12 mouse cellular contexts compared by ENCODE assay signal in the genomic region with DNA sequence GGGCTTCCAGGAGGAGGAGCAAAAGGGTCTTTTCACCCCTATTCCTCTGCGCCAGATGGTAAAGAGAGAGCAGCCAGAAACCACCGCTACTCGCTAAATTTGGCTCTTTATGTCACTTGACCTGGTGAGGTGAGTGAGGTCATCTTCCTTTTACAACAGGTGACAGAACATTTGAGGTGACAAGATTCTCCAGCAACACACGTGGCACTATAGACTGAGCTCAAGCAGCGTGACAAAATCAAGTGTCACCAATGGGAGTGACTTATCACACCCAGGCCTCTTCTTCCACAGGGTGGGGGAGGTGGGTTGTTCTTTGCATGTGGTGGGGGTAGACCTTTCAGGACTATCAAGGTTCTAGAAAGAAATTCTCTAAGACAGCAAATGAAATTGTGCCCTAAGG.
DNase-seq lines count a peak whose midpoint lies in the region; ATAC-seq and TF ChIP-seq lines count a peak whose summit lies in the region.
"Had no signal": no experiment of that assay in that cellular context is flagged by ENCODE, and none has a peak within 500 bp of the region (broad histone marks: within the 10 kb centered on the region; RNA-seq: fewer than 3 reads in every experiment).

No protein-coding gene starts in this region.

- H3K27ac ChIP-seq in heart, embryonic 10.5 days, result peak overlapping the region; percentile 85
- H3K27ac ChIP-seq in lung, embryonic 14.5 days (ENCODE audit: low read depth), result peak overlapping the region; percentile 72
- H3K27ac ChIP-seq in embryonic facial prominence, embryonic 10.5 days (replicated peaks), result peak overlapping the region; percentile 85
- 0 out of 2 replicates have a peak overlapping the region, but pooled peaks have one; percentile 61 for H3K27ac ChIP-seq in limb, embryonic 15.5 days
- H3K27ac ChIP-seq: neural tube, embryonic 15.5 days had no signal

- no peak overlapping the region for H3K4me2 ChIP-seq in lung, embryonic 14.5 days
- no peak overlapping the region for H3K4me2 ChIP-seq in limb, embryonic 15.5 days
- H3K4me2 ChIP-seq: neural tube, embryonic 15.5 days had no signal

- H3K36me3 ChIP-seq in heart, embryonic 10.5 days, result no peaks in the 10 kb centered on the region
- no peaks in the 10 kb centered on the region for H3K36me3 ChIP-seq in lung, embryonic 14.5 days (ENCODE audit: insufficient read depth)
- H3K36me3 ChIP-seq in embryonic facial prominence, embryonic 10.5 days (replicated peaks), result no peaks in the 10 kb centered on the region
- no peaks in the 10 kb centered on the region for H3K36me3 ChIP-seq in limb, embryonic 15.5 days
- H3K36me3 ChIP-seq: neural tube, embryonic 15.5 days had no signal

- ATAC-seq in lung, embryonic 14.5 days (ENCODE audit: insufficient read depth), result no peak
- no peak for ATAC-seq in limb, embryonic 15.5 days (ENCODE audit: insufficient number of reproducible peaks, low FRiP score, low TSS enrichment, low read depth)

- peaks cover 84% of the 10 kb centered on the region for H3K4me1 ChIP-seq in heart, embryonic 10.5 days
- H3K4me1 ChIP-seq in lung, embryonic 14.5 days (ENCODE audit: insufficient read depth), result peaks cover 57% of the 10 kb centered on the region
- H3K4me1 ChIP-seq in embryonic facial prominence, embryonic 10.5 days, result peaks cover 86% of the 10 kb centered on the region
- peaks cover 78% of the 10 kb centered on the region for H3K4me1 ChIP-seq in limb, embryonic 15.5 days

- no peak for TF ChIP-seq CTCF in lung, embryonic 14.5 days (IDR thresholded peaks at IDR 0.05; ENCODE audit: low read depth)

- no peaks in the 10 kb centered on the region for H3K27me3 ChIP-seq in heart, embryonic 10.5 days (ENCODE audit: insufficient read depth, poor library complexity, severe bottlenecking)
- no peaks in the 10 kb centered on the region for H3K27me3 ChIP-seq in lung, embryonic 14.5 days (ENCODE audit: insufficient read depth, low read length)
- no peaks in the 10 kb centered on the region for H3K27me3 ChIP-seq in embryonic facial prominence, embryonic 10.5 days (replicated peaks; ENCODE audit: low read depth, poor library complexity, severe bottlenecking)
- H3K27me3 ChIP-seq in limb, embryonic 15.5 days, result no peaks in the 10 kb centered on the region
- H3K27me3 ChIP-seq: neural tube, embryonic 15.5 days had no signal

- DNase-seq in heart, embryonic 10.5 days (ENCODE audit: low spot score), result no peak
- DNase-seq in heart, postnatal 4 days, result no peak
- DNase-seq in lung, embryonic 14.5 days, result no peak
- DNase-seq in lung, postnatal 10 days, result no peak
- DNase-seq in embryonic facial prominence, embryonic 10.5 days (ENCODE audit: low spot score), result no peak
- DNase-seq in layer of hippocampus, adult 11-12 months (ENCODE audit: low spot score), result no peak
- DNase-seq in urinary bladder, postnatal 14 days (ENCODE audit: low spot score), result no peak
- DNase-seq: cerebellum, adult 11-12 months; kidney, adult 2 months had no signal

- no peak overlapping the region for H3K4me3 ChIP-seq in heart, embryonic 10.5 days
- H3K4me3 ChIP-seq in lung, embryonic 14.5 days (ENCODE audit: low read depth, low read length), result no peak overlapping the region
- no peak overlapping the region for H3K4me3 ChIP-seq in embryonic facial prominence, embryonic 10.5 days
- no peak overlapping the region for H3K4me3 ChIP-seq in limb, embryonic 15.5 days
- H3K4me3 ChIP-seq: megakaryocyte, embryonic 14.5 days; neural tube, embryonic 15.5 days had no signal

- WGBS in heart, embryonic 10.5 days, result 43% methylated on average over 5 of the region's 5 CpGs
- WGBS in lung, embryonic 14.5 days, result 52% methylated on average over 5 of the region's 5 CpGs
- 66% methylated on average over 5 of the region's 5 CpGs for WGBS in embryonic facial prominence, embryonic 10.5 days
- WGBS in limb, embryonic 15.5 days, result 61% methylated on average over 5 of the region's 5 CpGs

- no peak overlapping the region for H3K9ac ChIP-seq in lung, embryonic 14.5 days
- no peak overlapping the region for H3K9ac ChIP-seq in limb, embryonic 15.5 days
- H3K9ac ChIP-seq: neural tube, embryonic 15.5 days had no signal

- H3K9me3 ChIP-seq in heart, embryonic 10.5 days, result no peaks in the 10 kb centered on the region
- H3K9me3 ChIP-seq in lung, embryonic 14.5 days (ENCODE audit: low read depth, low read length), result no peaks in the 10 kb centered on the region
- H3K9me3 ChIP-seq in embryonic facial prominence, embryonic 10.5 days, result no peaks in the 10 kb centered on the region
- H3K9me3 ChIP-seq in limb, embryonic 15.5 days, result no peaks in the 10 kb centered on the region
- H3K9me3 ChIP-seq: megakaryocyte, embryonic 14.5 days; neural tube, embryonic 15.5 days had no signal
